Mouse (Mus musculus) ovary, postnatal 36 days (tissue): ENCODE measurements around the gene Dnaja3.
"Not testable (repeated sequence)": the region's sequence is repeated elsewhere in the genome, so short reads cannot be mapped to it uniquely, and the experiment has no call there.

Experiments used
- DNase-seq: peaks from one replicate; pipeline ENCODE4 v3.0.0; 2022; ENCODE audit warnings: low spot score, mixed read lengths

Gene Dnaja3

DNA sequence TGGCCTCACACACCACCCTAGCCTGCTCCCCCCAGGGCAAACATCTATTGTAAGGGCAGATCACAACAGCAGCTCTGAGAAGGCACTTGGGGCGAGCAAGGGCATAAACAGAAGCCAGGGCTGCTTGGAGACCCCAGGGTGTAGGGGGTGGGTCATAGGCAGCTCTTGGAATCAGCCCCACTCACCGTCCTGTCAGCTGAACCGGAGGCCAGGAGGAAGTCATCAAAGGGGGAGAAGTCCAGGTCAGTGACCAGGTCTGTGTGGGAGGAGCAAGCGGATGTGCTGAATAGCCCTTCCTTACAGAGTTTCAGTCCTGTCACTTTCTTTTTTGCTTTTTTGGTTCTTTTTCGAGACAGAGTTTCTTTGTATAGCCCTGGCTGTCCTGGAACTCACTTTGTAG is 30.5 kb downstream of the Dnaja3 start:
- DNase-seq: no peak

DNA sequence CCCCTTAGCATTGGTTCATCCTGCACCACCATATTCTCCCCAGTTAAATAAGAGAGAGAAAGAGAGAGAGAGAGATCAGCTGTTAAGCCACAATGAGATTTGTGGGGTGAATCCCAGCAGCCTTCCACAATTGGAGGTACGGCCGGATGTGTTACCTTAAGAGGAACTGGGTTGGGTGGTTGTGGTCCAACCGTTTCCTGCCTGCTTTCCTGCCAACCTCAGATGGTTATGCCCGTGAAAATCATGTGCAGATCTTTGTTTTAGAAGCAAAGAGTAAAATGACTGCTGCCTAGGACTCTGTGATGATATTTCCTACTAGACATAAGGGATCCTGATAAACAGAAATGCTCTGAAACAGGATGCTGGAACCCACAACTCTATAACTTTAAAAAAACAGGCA is 34.3 kb downstream of the Dnaja3 start:
- no peak for DNase-seq

DNA sequence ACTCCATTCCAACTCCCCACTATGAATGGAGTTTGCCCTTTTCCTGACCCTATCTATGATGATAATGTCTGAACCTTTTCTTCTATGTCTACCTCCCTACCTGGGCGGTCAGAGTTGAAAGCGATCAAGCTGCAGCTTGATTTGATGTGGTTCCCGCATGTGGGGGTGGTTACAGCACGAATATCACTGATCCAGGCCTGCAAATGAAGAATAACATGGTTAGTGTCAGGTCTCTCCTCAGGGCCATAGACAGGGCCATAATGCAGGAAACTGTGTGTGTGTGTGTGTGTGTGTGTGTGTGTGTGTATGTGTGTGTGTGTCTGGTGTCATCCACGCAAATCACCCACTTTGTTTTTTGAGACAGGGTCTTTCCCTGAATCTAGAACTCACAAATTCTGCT is 37.0 kb downstream of the Dnaja3 start:
- DNase-seq: no peak

DNA sequence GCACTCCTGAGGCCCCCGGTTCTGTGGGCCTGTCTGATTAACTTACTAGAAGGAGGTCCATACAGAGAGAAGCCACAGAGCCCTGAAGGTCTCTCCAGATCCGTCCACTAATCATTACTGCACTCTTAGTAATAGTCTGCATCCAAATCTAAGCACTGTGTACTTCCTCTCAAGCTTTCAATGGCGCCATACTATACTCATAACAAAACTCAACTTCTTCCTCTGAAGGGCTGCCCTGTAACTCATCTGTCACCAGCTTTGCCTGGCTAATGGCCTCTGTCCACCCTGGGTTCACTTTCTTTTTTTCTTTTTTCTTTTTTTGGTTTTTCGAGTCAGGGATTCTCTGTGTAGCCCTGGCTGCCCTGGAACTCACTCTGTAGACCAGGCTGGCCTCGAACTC is 38.3 kb downstream of the Dnaja3 start:
- no peak for DNase-seq

DNA sequence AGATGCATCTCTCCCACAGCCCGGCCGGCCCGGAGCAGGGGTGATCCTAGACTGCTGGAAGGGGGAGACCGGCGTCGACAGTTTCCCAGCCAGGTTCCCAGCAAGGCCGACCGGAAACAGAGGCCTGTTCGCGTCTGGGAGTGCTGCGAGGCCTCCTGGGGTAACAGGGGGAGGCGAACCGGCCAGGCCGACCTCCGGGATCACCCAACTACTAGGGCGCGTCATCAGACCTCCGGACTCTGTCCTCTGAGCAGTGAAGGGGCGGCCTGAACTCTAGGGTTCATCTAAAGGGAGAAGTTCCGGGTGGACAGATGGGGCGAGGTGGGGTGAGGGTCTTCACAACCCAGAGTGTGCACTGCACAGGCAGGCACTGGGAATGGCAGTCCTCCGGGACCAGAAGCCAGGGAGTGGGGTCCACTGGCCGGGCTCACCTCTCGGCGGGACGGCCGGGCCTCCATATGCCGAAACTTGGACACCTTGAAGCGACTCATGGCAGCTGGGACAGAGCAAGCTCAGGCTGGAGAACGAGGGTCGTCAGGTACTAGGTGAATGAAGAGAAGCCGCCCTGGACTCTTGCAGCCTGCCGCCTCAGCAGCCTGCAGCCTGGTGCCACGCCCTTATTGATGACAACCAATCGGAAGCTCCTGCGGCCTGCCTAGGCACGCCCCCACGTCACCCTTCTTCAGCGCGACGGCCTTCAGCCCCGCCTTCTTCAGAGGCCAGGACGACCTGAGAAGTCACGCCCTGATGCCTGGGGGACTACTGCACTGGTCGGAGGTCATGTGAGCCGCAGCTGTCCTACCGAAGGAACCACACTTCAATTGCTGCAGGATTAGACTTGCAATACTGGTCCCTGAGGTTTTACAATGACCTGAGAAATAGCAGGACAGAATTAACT is 39.6 kb downstream of the Dnaja3 start, which contains the start of gene Coro7:
Gene Coro7, minus strand, starts transcription at position 657 of the 898 bp plus-strand sequence.
- peak; percentile 87 for DNase-seq

DNA sequence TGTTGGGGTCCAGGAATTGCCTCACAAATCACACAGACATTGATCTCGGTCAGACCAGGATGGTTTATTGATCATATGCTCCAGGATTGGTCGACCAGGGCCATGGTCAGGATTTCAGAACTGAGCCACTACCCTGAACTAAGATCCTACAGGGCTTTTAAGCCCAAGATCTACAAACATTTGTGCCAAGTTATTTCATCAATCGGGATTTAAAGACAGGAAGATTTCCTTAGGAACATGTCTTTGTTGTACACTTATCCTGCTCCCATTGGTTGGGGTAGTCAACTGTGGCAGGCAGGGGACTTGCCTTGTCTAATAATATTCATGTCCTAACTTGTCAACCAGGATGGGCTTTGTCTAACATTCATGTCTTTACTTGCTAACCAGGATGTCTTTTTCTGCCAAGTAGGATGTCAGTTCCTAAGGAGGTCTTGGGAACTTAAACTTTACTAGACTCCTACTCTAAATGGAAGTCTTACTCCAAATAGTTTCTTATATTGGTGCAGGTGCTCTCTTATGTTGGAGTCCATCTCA is 41.2 kb downstream of the Dnaja3 start:
- DNase-seq: not testable (repeated sequence)

DNA sequence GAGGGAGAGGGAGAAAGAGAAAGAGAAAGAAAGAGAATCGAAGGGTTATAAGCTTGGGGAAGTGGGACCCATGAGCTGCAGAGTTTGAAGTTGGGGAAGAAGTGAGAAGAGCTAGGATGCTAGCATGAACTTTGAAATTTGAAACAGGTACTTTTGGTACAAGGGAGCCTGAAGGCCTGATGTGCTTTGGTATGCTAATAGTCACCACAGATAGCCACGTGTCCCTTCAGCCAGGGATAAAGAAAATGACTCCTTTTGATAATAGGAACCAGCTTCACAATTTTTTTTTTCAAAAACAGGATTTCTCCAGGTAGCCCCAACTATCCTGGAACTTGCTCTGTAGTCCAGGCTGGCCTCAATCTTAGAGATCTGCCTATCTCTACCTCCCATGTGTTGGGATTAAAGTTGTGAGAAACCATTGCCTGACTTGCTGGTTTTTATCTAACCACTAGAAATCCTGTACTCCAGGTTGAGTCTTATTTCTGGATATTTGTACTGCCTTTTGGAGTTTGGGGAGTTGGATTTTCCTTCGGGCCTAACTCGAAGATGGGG is 42.9 kb downstream of the Dnaja3 start:
- no peak for DNase-seq

DNA sequence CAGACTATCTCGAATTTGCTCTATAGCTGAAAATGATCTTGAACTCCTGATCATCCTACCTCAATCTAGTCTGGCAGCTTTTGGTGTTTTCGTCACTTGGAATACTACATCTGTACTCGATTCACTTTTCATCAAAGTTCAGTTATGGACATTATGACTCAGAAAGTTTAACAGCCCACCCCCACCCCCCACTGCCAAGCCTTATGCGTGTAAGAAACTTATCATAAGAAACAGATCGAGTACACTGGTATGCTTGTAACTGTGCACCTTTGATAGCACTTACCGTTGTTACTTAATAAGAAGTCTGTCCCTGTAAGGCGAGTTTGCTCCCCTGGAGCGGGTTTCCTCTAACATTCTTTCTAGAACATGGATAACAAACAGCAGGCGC is 43.4 kb downstream of the Dnaja3 start:
- DNase-seq: no peak

DNA sequence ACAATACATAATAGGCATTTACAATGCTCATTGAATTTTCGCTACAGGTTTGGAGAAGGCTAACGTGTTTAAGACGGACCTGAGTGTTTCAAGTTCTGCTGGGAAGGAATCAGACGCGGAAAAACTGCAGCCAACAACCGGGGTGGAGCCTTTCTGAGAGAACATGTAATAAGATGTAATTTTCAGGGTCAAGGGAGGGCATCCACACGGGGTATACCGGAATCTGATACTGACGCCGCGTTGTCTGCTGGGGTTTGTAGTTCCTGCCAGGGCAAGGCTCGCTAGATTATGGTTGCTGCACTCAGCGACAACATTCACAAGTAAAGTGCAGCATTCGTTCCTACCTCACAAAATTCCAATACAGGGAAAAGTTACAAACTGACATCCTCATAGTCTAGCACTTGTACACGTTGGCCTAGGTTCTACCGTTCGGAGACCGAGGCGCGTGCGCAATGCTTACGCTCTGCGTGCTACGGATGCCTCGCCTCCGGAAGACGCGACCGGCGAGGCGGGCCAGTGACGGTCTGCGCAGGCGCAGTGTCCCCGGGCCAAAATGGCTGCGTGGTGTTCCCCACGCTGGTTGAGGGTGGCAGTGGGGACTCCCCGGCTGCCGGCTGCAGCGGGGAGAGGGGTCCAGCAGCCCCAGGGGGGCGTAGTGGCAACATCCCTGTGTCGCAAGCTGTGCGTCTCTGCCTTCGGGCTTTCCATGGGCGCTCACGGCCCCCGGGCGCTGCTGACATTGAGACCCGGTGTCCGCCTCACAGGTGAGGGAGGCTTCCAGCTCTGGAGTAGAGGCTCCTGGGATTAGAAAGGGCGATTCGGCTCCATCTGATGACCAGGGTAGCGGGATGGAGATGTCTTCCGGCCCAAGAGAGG is 44.0 kb downstream of the Dnaja3 start:
- DNase-seq: peak; percentile 96

DNA sequence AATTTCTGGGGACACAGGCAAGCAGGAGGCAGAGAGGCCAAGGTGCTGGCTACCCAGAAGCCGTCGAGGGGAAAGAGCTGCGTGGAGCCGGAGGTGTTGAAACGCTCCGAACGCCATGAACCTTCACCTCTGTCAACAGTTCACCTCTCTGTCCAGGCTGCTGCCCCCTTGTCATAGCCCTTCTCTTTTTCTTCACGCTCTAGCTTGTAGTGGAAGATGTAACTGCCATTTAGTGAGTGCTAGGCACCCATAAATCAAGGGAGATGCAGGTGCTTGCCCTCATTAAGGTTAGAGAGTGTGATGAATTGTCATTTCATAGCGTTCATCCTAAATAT is 44.6 kb downstream of the Dnaja3 start:
- DNase-seq: no peak

DNA sequence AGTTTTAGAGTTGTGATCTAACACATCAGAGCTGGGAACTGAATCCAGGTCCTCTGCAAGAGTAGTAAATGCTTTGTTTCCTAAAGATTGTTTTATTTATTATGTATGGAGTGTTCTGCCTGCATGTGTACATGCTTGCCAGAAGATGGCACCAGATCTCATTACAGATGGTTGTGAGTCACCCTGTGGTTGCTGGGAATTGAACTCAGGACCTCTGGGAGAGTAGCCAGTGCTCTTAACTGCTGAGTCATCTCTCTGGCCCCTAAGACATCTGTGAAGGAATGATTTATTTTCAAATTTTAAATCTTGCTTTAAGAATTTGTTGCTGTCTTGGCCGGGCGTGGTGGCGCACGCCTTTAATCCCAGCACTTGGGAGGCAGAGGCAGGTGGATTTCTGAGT is 49.6 kb downstream of the Dnaja3 start:
- DNase-seq: not testable (repeated sequence)

DNA sequence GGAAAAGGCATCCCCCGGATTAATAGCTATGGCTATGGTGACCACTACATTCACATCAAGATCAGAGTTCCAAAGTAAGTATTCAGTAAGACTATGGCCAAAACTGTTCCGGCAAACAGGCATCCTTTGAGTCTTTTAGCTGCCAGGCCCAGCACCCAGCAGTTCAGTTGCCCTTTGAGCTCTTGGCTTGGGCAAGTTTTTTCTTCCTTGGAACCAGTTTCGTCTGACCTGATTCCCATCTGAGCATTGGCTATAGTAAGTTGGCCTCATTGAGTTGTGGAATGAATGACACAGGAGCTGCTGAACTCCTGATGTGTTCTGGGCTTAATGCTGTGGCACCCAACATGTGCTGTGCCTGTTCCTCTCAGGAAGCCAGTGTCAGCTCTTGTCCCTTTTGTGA is 61.4 kb downstream of the Dnaja3 start:
- DNase-seq: no peak

DNA sequence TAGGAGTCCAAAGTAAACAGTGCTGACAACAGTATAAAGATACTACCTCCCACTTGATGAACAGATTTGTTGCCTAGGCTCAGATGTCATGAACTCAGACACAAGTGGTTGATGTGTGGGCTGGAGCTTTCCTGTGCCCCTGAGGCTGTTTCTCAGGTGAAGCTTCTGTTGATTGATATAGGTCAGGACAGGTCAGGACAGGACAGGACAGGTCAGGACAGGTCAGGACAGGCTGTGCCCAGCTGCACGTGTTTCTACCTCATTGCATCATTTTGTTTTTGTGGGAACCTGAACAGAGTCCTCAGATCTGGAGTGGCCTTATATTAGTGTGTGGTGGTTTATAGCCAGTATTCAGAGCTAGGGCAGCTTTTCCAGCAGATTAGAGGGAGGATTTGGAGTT is 62.9 kb downstream of the Dnaja3 start:
- DNase-seq: no peak

DNA sequence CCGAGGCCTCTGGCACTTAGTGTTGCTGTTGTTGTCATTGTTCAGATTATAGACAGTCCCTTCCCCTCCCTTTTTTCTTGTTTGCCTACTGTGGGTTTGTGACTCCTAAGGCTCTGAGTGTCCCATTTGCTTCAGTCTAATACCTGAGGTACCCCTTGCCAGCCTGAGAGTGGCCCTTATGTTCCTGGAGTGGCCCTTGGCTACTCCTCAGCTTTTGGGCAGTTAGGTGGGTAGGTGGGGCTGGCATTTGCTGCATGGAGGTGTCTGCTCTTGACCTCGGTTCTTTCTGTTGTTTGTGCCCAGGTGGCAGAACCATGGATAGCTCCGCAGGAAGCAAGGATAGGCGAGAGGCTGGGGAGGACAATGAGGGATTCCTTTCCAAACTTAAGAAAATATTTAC is 65.8 kb downstream of the Dnaja3 start:
- DNase-seq: no peak

DNA sequence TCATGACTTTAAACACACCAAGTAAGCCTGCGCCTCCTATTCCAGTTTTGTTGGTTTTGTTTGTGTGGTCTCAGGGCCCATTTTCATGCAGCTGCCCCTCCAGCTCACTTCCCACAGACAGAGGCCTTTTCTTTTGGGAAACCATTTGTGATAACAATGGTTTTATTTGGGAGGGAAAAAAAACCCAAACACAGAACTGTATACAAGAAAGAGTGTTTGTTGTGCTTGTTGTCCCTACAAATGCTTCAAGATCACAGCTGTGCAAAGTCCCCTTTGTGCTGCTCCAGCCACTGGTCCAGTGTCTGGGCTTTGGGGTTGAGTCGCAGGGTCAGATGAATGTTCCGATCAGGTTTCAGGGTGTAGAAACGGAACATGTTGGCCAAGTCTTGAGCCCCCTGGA is 71.4 kb downstream of the Dnaja3 start:
- DNase-seq: no peak

DNA sequence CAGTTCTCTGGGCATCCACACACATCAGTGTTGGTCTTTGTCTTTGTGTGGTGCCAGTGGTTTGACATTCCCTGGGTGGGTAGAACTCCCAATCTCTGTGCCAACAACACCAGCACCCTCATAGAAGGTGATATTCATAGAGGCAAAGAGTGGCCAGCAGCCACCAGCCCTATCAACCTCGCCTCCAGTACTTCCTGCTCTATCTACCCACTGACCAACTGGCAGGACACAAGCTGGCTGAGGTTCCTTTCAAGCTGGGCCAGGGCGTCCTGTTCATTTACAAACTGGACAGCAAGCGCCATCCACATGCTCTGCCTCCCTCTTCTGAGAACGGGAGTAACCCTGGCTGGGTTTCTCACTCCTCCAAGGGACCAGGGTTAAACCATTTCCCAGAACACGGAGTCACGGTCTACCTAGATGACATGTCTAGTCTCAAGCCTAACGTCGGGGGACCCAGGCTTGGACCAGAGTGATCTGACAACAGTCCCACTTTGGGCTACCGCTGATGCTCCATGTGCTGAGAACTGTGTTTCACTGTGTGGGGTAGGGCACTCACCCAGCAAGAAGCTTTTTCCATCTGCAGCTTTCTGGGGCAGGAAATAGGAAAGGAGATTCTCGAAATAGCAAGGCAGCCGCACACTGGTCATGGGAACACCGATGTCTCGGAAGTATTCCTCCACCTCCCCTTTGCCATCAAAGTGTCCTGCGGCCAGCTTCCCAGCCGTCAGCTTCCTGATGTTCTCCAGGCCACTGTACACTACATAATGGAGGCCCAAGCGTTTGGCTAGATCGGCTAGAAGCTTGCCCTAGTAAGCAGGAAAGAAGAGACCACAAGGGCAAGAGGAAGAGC is 74.3 kb downstream of the Dnaja3 start:
- DNase-seq: no peak

DNA sequence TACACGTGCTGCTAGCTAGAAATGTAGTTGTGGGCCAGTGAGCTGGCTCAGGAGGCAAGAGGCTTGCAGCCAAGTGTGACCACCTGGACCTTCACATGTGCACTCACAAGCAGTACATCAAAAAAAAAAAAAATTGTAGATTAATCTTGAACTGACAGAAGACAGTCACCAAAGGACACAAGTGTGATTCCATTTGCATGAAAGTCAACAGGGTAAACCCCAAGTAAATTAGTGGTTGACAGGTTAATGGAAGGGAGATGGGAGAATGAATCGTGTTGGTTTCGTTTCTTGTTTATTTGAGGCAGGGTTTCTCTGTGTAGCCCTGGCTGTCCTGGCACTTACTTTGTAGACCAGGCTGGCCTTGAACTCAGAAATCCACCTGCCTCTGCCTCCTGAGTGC is 78.1 kb downstream of the Dnaja3 start:
- DNase-seq: no peak

DNA sequence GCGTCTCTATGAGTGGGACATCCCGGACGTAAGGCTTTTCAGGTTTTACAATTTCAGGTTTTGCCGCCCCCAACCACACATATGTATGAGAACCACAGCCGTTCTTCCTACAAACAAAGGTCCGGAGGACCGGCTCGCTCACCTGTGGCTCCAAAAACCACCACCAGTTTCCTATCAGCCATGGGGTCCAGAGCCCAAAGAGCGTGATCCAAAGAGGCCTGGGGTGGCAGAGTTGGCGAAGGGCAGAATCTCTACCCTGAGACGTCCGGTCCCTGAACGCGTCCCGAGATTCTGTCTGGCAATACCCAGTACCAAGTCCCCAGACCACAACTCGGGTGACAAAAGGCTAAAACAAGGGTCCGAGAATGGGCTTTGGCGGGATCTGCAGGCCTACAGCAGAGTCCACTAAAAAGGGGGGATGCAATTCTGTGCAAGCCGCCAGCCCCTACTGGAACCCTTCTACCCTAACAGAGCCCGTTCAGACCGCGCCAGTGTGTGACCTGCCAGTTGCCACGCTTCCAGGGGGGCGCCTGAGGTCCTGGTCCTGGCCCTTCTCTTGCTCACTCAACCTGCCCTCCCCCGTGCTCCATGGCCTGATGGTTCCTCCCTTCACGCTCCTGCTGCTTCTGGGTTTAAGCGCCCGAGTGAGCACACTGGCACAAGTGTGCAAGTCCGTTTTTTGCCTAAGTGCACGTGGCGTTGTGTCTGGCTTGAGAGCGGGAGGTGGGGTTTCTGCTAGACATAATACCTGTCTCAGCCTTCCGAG is 79.1 kb downstream of the Dnaja3 start, which contains the start of gene Nmral1:
Gene Nmral1, minus strand, starts transcription at position 604 of the 766 bp plus-strand sequence.
- DNase-seq: peak; percentile 58

DNA sequence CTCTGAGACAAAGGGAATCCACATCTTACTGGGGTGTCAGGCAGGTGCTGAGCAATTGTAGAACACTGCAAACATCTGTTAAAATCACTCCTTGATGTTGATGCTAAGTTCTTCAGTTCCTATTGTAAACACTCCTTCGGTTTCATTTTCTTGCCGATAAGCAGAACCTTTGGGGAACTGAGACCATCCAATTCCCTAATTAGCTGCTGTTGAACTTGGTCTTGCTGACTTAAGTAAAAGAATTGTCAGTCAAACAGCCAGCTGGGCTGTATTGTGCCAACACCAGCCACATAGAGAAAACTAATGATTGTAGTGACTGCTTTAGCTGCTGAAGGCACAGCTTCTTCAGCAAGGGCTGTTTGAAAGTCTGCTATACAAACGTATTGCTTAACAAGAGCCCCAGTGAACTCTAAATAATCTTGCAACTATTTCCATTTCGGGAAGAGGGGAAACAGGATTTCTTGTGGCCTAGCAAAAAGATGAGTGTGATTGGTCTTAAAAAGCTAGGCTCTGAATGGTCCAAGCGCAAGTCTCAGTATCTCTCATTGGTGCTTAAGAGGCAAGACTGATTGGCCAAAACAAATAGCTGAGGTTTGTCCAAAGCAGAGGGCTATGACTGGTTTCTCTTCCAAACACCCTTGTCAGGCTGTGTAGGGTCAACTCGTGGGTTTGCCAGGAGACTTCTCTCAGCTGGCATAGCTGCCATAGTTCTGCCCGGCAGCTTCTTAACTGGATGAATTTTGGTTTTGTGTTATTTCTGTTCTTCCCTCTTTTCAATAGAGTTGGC is 82.5 kb downstream of the Dnaja3 start:
- DNase-seq: no peak

DNA sequence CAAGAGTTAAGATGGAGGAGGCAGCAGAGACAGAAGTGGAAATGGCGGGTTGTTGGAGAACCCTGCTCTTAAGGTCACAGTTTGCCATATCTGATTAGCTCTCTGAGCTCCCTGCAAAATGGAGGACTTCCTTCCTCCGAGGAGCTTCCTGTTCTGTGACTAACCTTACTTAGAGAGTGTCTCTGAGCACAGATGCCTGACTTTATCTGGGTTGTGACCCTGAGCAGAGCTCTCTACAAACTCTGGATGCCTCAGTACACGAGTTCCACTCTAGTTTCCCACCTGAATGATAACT is 83.1 kb downstream of the Dnaja3 start:
- no peak for DNase-seq
